In genomic region chr1:159501911-159502310, GRCm38 (mm10) we compare ENCODE assay signal across 16 mouse cellular contexts. TPM values are rescaled to one million over a fixed set of nuclear protein-coding genes. Genes with fewer than 3 reads are reported as not detected.
DNase-seq lines count a peak whose midpoint lies in the region.
"Had no signal": no experiment of that assay in that cellular context is flagged by ENCODE, and none has a peak within 500 bp of the region (broad histone marks: within the 10 kb centered on the region; RNA-seq: fewer than 3 reads in every experiment).

No protein-coding gene starts in this region.

- DNase-seq in layer of hippocampus, adult 9-11 months = peak; percentile 34
- DNase-seq in layer of hippocampus, postnatal 10 days (ENCODE audit: low spot score in 2 of 2) = no peak
- peak; percentile 32 for DNase-seq in adipocyte (ENCODE audit: low spot score)
- DNase-seq in brain, adult 2 months (ENCODE audit: low read depth, low spot score) = peak; percentile 65
- DNase-seq in kidney, adult 9 months = no peak
- DNase-seq: adrenal gland, adult 2 months; adrenal gland, postnatal 10 days; adrenal gland, postnatal 25 days; cerebellum, adult 11-12 months; cerebellum, adult 2 months; cerebellum, adult 9-10 months; cerebellum, postnatal 10 days; cerebellum, postnatal 25 days; forebrain, postnatal 0 days had no signal

RNA-seq across cellular contexts. Expression of gene Tnr, which starts 21.7 kb away (rescaled TPM):
- 100 to 1,000 TPM; 104 to 113 TPM for total RNA-seq in layer of hippocampus, postnatal 10 days (2021)
- total RNA-seq: ES-E14, MEL had no signal

Comparison
In these comparisons a context has a peak if more than half of its experiments do, and no peak if none do; other contexts are left out.
1. DNase-seq: peak in layer of hippocampus, adult 9-11 months (single experiment), adipocyte (single experiment) and brain, adult 2 months (single experiment); none in layer of hippocampus, postnatal 10 days (0 of 2) and kidney, adult 9 months (single experiment).